Mouse (Mus musculus) myocyte (in vitro differentiated cells): ENCODE results near the gene Aldh1l1.

Experiments used
- E2F4 ChIP-seq: IDR thresholded peaks from one replicate; pipeline ENCODE4 v1.6.1; 2011; ENCODE audit warnings: mild to moderate bottlenecking, control low read depth, moderate library complexity; ENCODE audit not compliant: insufficient read depth
- MAX ChIP-seq: IDR thresholded peaks from one replicate; pipeline ENCODE4 v1.6.1; 2011; ENCODE audit warnings: low read depth, mild to moderate bottlenecking, control low read depth
- MYOD1 ChIP-seq, 3 experiments: IDR thresholded peaks; one replicate each; pipeline ENCODE4 v1.6.1; 2011; ENCODE audit warnings: control low read depth in 2 of 3, low read depth in 2 of 3, mild to moderate bottlenecking in 2 of 3, moderate library complexity in 1 of 3; ENCODE audit not compliant: insufficient read length in 2 of 3, control insufficient read depth in 1 of 3
- MYOG ChIP-seq, 3 experiments: IDR thresholded peaks; one replicate each; pipeline ENCODE4 v1.6.1; 2011; ENCODE audit warnings: control low read depth in 2 of 3, low read depth in 2 of 3, mild to moderate bottlenecking in 2 of 3; ENCODE audit not compliant: insufficient read length in 2 of 3, control insufficient read depth in 1 of 3, insufficient read depth in 1 of 3
- POLR2A ChIP-seq: IDR thresholded peaks from one replicate; pipeline ENCODE4 v1.6.1; 2011; ENCODE audit warnings: low read depth, mild to moderate bottlenecking, control low read depth, moderate library complexity; ENCODE audit not compliant: insufficient read length
- POLR2AphosphoS2 ChIP-seq: IDR thresholded peaks from one replicate; pipeline ENCODE4 v1.6.1; 2011; ENCODE audit warnings: low read depth, control low read depth; ENCODE audit not compliant: insufficient read length
- REST ChIP-seq: IDR thresholded peaks from one replicate; pipeline ENCODE4 v1.6.1; 2011; ENCODE audit warnings: mild to moderate bottlenecking, control low read depth, moderate library complexity; ENCODE audit not compliant: insufficient read depth, insufficient read length
- SRF ChIP-seq: IDR thresholded peaks from one replicate; pipeline ENCODE4 v1.6.1; 2011; ENCODE audit warnings: low read depth; ENCODE audit not compliant: control insufficient read depth, insufficient read length
- TCF12 ChIP-seq: IDR thresholded peaks from one replicate; pipeline ENCODE4 v1.6.1; 2011; ENCODE audit warnings: mild to moderate bottlenecking, control low read depth; ENCODE audit not compliant: poor library complexity, insufficient read depth, severe bottlenecking
- TCF3 ChIP-seq: IDR thresholded peaks from one replicate; pipeline ENCODE4 v1.6.1; 2011; ENCODE audit warnings: low read depth, control low read depth; ENCODE audit not compliant: insufficient read length
- USF1 ChIP-seq: IDR thresholded peaks from one replicate; pipeline ENCODE4 v1.6.1; 2011; ENCODE audit warnings: low read depth, mild to moderate bottlenecking, control low read depth, moderate library complexity

- TF ChIP-seq USF1 (no peak), REST (no peak), TCF3 (no peak), POLR2A (no peak), E2F4 (no peak), MYOD1 (IDR thresholded peaks at IDR 0.05; ENCODE audit: control insufficient read depth in 1 of 3, insufficient read length in 2 of 3, low read depth in 2 of 3) (no peak), POLR2AphosphoS2 (no peak), SRF (no peak), MYOG (IDR thresholded peaks at IDR 0.05; ENCODE audit: control insufficient read depth in 1 of 3, insufficient read depth in 1 of 3, insufficient read length in 2 of 3, low read depth in 2 of 3) (no peak), TCF12 (no peak), MAX (no peak)
Observed at GRCm38 (mm10) chr6:90518892-90519291, 32.7 kb downstream of the Aldh1l1 start.
